Mouse (Mus musculus) ES-Bruce4 (cell line): ENCODE measurements at regions not wholly inside any gene's neighbourhood (a gene's known extent, or its start where the extent isn't known, plus 50 kb on each side); places are given as distances from the start of the nearest gene placed in this dataset.

Source experiments
- CTCF ChIP-seq: IDR thresholded peaks from one replicate; pipeline ENCODE4 v1.8.1; 2011; ENCODE audit warnings: low read depth, low read length
- POLR2A ChIP-seq: IDR thresholded peaks from one replicate; pipeline ENCODE4 v1.8.1; 2011; ENCODE audit warnings: low read length; ENCODE audit not compliant: insufficient read depth

DNA sequence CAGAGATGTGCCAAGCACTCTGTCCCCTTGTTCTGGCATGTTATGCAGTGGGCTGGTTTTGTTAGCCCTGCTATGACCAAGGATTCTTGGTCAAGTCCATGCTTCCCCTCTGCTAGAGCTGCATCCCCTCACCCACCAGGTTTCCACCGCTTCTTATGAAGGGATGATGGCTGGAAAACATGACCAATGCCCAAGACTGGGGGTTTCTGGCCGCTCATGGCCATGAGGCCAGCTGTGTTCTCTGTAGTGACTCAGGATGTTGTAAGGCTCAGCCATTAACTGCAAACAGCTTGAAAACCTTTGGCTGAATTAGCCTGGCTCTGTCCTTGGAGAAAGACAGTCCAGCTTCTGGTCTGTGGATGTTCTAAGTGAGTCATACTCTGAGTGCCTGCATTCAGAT, 236.5 kb downstream of the Gm7361 start:
- TF ChIP-seq POLR2A (no peak), CTCF (no peak)
